Mouse (Mus musculus): ENCODE measurements at regions not wholly inside any gene's neighbourhood (a gene's known extent, or its start where the extent isn't known, plus 50 kb on each side); places are given as distances from the start of the nearest gene placed in this dataset.

DNA sequence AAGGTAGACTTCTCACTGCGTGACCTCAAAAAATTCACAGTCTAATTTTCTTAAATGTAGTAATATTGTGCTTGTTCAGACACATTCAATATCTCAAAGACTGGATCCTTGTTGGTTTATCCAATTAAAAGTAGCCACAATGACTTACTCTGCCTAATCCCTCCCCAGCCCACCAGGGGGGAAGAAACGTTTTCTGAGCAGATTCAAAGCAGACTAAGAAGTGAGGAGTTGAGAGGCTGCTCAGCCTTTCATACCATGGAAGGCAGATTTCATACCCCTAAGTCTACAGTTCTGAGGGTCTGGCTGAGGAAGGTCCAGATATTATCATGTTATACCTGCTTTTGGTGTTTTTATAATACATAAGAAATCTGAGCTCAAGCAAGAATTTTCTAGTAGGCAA lies 604.7 kb downstream of the Rps29 start:
- DNase-seq (ENCODE audit: low spot score) = no peak

DNA sequence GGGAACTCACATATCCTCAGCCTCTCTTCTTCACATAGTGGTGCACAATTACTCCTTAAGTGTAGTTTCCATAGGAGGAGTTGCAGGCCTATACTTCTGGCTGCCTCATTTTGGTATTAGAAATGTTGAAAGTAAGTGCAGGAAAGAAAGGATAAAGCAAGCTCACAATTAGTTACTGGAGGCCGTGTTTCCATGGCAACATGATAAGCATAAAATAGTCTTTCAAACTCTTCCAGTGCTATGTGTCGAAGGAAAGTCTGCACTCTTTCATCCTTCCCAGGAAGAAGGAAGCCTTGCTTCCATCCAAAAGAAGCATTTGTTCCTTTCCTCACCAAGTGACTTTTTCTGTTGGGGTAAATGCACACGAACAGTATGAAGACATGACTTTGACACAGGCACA lies 617.2 kb downstream of the Rps29 start:
- DNase-seq (ENCODE audit: low spot score) = peak; percentile 21

DNA sequence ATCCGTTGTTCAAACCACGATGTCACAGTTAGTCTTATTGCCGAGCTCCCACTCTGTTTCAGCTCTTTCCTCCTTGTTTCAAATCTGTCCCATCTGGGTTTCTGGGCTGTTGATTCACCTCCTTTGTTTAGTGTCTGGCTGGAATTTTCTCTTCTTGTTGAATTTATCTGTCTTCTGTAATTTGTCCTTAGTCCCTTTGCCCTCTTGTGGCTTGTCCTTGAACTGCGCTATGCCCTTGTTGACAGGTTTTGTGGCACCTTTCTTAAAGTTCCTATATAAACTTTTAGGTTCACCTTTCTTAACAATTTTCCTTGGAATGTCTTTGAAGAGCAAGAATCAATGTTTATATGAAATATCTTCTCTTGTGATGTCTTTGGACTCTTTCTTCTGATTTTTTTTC lies 658.2 kb downstream of the Rps29 start:
- peak; percentile 70 for DNase-seq (ENCODE audit: low spot score)

DNA sequence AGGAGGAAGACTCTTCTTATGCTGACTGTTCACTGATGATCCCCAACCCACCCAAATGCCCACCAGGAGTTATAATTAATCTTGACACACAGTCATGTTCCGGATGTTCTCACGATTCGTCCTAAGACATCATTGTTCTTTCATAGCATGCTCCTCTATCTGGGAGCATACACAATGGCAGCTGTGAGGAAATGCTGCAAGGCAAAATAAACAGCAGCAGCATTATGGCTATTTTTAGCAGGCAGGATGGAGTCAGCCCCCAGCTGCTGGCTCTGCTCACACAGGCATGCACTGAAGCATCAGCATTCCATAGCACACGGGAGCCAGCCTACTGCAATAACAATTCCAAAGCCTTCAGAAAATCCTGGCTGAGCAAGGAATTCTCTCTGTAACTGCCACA lies 696.0 kb downstream of the Rps29 start:
- peak; percentile 30 for DNase-seq (ENCODE audit: low spot score)

DNA sequence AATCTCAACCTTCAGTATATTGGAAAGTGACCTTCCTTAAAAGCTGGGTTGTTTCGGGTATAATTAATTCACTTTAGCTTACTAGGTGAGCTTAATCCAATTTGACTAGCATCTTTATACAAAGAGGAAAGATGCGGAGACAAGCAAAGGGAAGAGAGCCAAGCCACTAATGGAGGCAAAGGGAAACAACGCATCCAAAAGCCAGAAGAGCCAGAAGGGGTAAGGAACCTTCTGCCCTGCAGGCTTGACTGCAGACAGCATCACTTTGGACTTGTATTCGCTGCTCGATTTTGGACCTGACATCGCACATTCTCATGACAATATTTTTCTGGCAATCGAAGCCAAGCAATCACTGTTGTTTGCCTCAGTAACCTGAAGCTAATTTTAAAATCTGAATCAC lies 700.8 kb downstream of the Rps29 start:
- DNase-seq (ENCODE audit: low spot score) = no peak

DNA sequence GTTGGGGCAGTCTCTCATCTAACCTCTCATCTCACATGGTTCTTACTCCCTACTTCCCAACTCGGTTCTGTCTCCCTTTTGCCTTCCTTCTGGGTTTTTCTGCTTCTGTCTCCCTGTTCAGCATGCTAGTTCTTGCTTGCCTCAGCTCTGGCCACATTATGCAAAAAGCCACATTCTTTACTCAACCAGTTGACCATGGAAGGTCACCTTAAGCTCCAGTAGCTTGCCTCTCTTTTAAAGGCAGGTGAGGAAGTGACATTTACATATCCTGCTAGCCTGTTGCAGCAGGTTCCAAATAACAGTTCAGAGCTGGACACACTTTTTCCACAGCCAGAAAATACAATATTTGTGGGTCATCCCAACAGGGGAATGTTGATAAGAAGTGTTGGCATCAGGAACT lies 732.4 kb downstream of the Rps29 start:
- DNase-seq (ENCODE audit: low spot score) = no peak

DNA sequence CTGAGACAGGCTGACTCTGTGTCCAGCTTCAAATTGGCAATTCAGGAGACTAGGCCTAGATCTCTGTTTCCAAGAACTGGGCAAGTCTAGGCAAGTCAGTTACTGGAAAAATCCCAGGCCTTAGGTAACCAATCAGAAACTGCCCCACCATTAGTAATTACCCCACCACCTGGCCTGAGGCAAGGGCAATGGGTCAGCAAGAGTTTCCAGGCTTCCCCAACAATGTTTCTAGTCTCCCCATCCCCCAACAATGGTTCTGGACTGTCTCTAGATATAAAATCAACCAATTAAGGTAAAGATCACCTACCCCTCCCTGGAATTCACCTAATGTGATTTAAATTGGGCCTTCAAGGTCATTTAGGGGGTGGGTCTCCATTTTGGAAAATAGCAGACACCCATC lies 734.0 kb downstream of the Rps29 start:
- no peak for DNase-seq (ENCODE audit: low spot score)
